Mouse (Mus musculus): Measurements from ENCODE around the gene Kifc3. TPM values are rescaled to one million over a fixed set of nuclear protein-coding genes. Genes with fewer than 3 reads are reported as not detected.

The Kifc3 gene
- polyA plus RNA-seq, 1 experiment from 2014 or later, result 24.0 TPM

DNA sequence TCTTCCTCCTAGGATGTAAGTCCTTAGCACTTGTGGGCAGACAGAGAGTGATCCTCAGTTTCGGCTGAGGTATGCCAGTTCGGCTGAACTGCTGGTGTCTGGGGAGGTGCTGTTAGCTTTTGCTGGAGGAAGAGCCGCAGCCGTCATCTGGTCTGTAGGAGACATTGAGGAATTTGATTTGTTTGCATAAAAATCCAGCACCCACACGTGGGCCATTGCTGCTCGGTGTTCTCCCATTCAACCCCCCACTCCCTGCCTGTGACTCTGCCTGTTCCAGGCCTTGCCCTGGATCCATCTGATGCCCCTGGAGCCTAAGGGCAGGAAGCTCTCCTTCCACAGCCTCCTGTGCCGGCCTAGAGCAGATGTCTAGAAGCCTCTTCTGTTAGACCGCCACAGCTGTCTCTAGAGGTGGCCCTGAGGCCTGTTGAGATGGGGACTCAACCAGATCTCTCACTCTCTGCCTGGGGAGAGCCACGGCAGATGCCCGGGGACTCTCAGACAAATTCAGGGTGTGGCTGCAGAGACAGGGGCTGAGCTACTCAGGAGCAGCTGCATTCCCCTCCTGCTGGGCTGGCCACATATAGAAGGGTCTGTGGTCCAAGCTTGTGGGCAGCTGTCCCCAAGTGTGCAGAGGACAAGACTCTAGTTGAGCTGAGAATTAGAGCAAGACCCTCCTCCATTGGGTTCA is 117.7 kb downstream of the Kifc3 start:
- Histone ChIP-seq H3K27ac (ENCODE audit: low read depth, low read length) (no peak overlapping the region), H3K4me1 (ENCODE audit: control insufficient read depth, insufficient read depth, low read depth, low read length) (peaks cover 16% of the 10 kb centered on the region), H3K4me2 (ENCODE audit: low read length) (no peak overlapping the region), H3K36me3 (ENCODE audit: control insufficient read depth, insufficient read depth, low read length) (peaks cover 14% of the 10 kb centered on the region), H3K9ac (ENCODE audit: low read depth, low read length) (no peak overlapping the region), H3K27me3 (replicated peaks; ENCODE audit: control insufficient read depth, insufficient read depth, low read length) (no peaks in the 10 kb centered on the region), H3K9me3 (ENCODE audit: control insufficient read depth, low read length) (no peaks in the 10 kb centered on the region), H3K4me3 (ENCODE audit: low read length) (no peak overlapping the region)
- no peak for ATAC-seq
- 87% methylated on average over 10 of the region's 10 CpGs for WGBS

DNA sequence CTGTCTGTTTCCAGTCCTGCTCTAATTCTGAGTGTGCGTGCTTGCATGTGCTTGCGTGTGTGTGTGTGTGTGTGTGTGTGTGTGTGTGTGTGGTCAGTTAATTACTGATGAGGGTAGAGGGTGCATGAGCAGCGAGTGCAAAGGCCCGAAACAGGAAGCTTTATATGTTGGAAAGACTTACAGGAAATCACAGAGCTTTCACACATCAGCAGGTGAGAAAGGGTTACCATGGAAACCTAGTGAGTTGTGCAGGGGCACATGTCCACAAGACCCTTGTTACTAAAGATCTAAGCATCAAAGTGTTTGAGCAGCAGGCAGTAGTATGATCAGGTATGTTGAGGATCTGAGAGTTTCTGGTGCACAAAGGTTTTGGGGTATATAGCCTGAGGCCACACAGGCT is 118.4 kb downstream of the Kifc3 start:
- H3K4me3 ChIP-seq (ENCODE audit: low read length), result no peak overlapping the region
- no peak overlapping the region for H3K27ac ChIP-seq (ENCODE audit: low read depth, low read length)
- H3K27me3 ChIP-seq (replicated peaks; ENCODE audit: control insufficient read depth, insufficient read depth, low read length), result no peaks in the 10 kb centered on the region
- H3K36me3 ChIP-seq (ENCODE audit: control insufficient read depth, insufficient read depth, low read length), result peaks cover 13% of the 10 kb centered on the region
- no peak overlapping the region for H3K9ac ChIP-seq (ENCODE audit: low read depth, low read length)
- 94% methylated on average over 4 of the region's 4 CpGs for WGBS
- H3K4me1 ChIP-seq (ENCODE audit: control insufficient read depth, insufficient read depth, low read depth, low read length), result peaks cover 16% of the 10 kb centered on the region
- no peak overlapping the region for H3K4me2 ChIP-seq (ENCODE audit: low read length)
- H3K9me3 ChIP-seq (ENCODE audit: control insufficient read depth, low read length), result no peaks in the 10 kb centered on the region
- no peak for ATAC-seq

DNA sequence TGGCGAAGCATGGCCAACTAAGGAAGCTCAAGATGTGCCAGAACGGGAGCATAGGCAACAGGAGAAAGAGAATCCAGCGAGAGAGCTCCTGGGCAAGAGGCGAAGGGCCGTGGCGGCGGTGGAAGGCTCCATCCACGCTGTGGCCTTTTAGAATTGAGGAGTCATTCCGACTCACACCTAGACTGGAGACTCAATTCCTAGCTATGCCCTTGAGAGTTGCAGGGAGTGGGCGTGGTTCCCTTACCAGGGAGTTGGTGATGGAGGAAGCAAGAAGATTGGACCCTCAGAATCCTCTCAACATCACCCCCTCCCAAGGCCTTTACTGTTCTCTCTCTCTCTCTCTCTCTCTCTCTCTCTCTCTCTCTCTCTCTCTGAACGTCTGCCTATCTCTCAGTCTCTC is 121.0 kb downstream of the Kifc3 start:
- H3K27ac ChIP-seq (ENCODE audit: low read depth, low read length), result peak overlapping the region; percentile 87
- no peaks in the 10 kb centered on the region for H3K9me3 ChIP-seq (ENCODE audit: control insufficient read depth, low read length)
- H3K4me1 ChIP-seq (ENCODE audit: control insufficient read depth, insufficient read depth, low read depth, low read length), result peaks cover 16% of the 10 kb centered on the region
- peak overlapping the region; percentile 85 for H3K4me3 ChIP-seq (ENCODE audit: low read length)
- peak overlapping the region; percentile 86 for H3K9ac ChIP-seq (ENCODE audit: low read depth, low read length)
- no peak for ATAC-seq
- H3K27me3 ChIP-seq (replicated peaks; ENCODE audit: control insufficient read depth, insufficient read depth, low read length), result no peaks in the 10 kb centered on the region
- WGBS, result 9% methylated on average over 11 of the region's 11 CpGs
- H3K36me3 ChIP-seq (ENCODE audit: control insufficient read depth, insufficient read depth, low read length), result no peaks in the 10 kb centered on the region; the same call in 1 of the 2 replicates
- peak overlapping the region; percentile 90 for H3K4me2 ChIP-seq (ENCODE audit: low read length)

DNA sequence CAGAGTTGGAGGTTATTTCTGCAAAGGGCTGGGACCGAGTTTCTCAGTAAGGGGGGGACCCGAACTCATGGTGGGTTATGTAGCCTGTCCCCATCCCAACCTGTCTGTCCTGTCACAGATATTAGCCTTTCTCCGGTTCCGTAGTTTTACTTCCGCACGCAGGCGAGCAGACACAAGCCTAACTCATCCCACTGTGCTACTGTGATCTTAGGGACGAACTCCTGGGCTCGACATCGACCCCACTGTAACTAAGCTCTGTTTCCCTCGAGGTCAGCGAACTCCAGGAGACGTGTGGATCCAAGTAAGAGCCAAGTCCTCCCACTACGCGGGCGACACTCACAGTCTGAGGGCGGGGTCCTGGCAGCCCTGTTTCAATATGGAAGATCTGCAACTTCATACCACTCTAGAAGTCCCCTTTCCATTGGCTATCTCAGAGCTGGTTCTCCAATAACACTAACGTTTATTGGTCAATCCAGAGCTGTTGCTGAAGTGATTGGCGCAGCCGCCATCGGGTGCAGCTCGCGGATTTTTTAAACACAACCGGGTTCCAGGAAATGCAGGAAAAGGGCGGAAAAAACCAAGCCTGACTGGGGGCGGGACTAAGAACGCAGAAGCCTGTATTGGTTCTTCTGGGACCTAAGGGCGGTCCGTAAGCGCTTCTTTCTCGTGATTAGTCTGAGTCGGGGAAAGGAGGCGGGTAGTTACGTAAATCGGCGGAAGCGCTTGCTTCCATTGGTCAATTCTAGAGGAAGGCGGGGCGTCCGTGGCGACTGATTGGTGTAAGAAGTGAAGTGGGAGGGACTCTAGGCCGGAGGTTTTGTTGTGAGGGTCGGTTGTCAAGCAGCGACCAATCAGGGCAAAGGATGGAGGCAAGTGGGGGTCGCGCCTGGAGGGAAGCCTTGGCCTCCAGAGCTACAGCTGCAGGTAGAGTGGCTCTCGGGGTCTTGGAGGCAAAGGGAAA is 122.0 kb downstream of the Kifc3 start, which contains the start of gene Katnb1:
TSS of gene Katnb1 (plus strand) at position 806 of the 961 bp plus-strand sequence.
- H3K4me2 ChIP-seq (ENCODE audit: low read length), result peak within 1 kb of the TSS; percentile 90
- H3K4me3 ChIP-seq (ENCODE audit: low read length), result peak within 1 kb of the TSS; percentile 85
- peaks cover 16% of the 10 kb centered on the region for H3K4me1 ChIP-seq (ENCODE audit: control insufficient read depth, insufficient read depth, low read depth, low read length)
- 0% methylated on average over 47 of the region's 47 CpGs for WGBS
- H3K36me3 ChIP-seq (ENCODE audit: control insufficient read depth, insufficient read depth, low read length), result no peaks in the 10 kb centered on the region; the same call in 1 of the 2 replicates
- H3K9ac ChIP-seq (ENCODE audit: low read depth, low read length), result peak within 1 kb of the TSS; percentile 86
- H3K9me3 ChIP-seq (ENCODE audit: control insufficient read depth, low read length), result no peaks in the 10 kb centered on the region
- no peaks in the 10 kb centered on the region for H3K27me3 ChIP-seq (replicated peaks; ENCODE audit: control insufficient read depth, insufficient read depth, low read length)
- ATAC-seq, result peak; percentile 99
- peak within 1 kb of the TSS; percentile 87 for H3K27ac ChIP-seq (ENCODE audit: low read depth, low read length)

DNA sequence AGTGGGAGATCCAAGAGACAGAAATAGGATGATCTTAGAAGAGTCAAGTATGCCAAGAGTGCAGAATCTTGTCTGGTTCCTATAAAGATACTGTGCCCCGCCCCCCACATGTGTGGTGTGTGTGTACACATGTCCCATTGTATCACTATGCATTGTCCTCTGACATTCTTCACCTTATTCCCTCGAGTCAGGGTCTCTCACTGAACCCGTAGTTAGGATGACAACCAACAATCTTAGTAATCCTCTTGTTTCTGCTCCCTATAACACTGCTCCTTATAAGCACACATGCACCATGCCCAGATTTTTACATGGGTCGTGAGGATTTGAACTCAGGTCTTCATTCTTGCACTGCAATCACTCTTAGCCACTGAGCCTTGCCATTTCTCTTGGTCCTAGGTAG is 123.3 kb downstream of the Kifc3 start:
- no peak overlapping the region for H3K9ac ChIP-seq (ENCODE audit: low read depth, low read length)
- no peak overlapping the region for H3K4me3 ChIP-seq (ENCODE audit: low read length)
- H3K27ac ChIP-seq (ENCODE audit: low read depth, low read length), result no peak overlapping the region
- H3K4me1 ChIP-seq (ENCODE audit: control insufficient read depth, insufficient read depth, low read depth, low read length), result peaks cover 16% of the 10 kb centered on the region
- no peaks in the 10 kb centered on the region for H3K27me3 ChIP-seq (replicated peaks; ENCODE audit: control insufficient read depth, insufficient read depth, low read length)
- no peaks in the 10 kb centered on the region for H3K36me3 ChIP-seq (ENCODE audit: control insufficient read depth, insufficient read depth, low read length)
- ATAC-seq, result no peak
- H3K9me3 ChIP-seq (ENCODE audit: control insufficient read depth, low read length), result no peaks in the 10 kb centered on the region
- 89% methylated on average over 4 of the region's 4 CpGs for WGBS
- H3K4me2 ChIP-seq (ENCODE audit: low read length), result no peak overlapping the region

DNA sequence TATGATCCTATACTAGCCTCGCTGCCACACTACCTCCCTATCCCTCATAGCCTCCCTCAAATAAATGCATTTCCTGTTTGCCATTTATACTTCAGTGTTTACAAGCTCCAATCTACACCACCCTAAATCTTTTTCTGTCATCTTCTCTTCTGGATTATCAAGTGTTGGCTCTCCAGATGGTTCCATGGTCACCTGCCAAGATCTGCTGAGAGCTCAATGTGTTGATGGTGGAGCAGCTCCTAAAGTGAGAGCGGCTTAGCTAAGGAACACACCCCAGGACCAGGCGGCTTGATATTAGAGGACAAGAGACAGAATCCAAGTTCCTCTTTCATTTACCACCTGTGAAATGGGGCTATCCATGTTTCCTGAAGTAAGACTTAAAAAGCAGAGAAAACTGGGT is 124.6 kb downstream of the Kifc3 start:
- WGBS, result 86% methylated on average over 3 of the region's 3 CpGs
- H3K9ac ChIP-seq (ENCODE audit: low read depth, low read length), result no peak overlapping the region
- no peaks in the 10 kb centered on the region for H3K9me3 ChIP-seq (ENCODE audit: control insufficient read depth, low read length)
- H3K27me3 ChIP-seq (replicated peaks; ENCODE audit: control insufficient read depth, insufficient read depth, low read length), result no peaks in the 10 kb centered on the region
- no peak overlapping the region for H3K4me2 ChIP-seq (ENCODE audit: low read length)
- H3K4me1 ChIP-seq (ENCODE audit: control insufficient read depth, insufficient read depth, low read depth, low read length), result peaks cover 15% of the 10 kb centered on the region
- H3K36me3 ChIP-seq (ENCODE audit: control insufficient read depth, insufficient read depth, low read length), result no peaks in the 10 kb centered on the region
- H3K27ac ChIP-seq (ENCODE audit: low read depth, low read length), result no peak overlapping the region
- no peak for ATAC-seq
- H3K4me3 ChIP-seq (ENCODE audit: low read length), result no peak overlapping the region

DNA sequence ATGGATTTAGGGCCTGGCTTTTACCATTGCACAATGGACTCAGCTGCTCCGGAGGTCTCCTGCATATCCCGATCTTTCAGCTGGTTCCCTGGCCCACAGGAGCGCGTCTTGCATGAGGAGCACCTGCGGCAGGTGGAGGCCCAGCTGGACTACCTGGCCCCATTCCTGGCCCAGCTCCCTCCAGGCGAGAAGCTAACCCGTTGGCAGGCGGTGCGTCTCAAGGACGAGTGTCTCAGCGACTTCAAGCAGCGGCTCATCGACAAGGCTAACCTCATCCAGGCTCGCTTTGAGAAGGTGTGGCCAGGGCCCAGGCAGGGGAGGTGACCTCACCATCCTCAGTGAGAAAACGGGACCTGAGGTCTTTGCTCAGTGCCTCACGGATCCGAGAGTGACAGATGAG is 126.5 kb downstream of the Kifc3 start:
- 82% methylated on average over 17 of the region's 17 CpGs for WGBS
- H3K4me1 ChIP-seq (ENCODE audit: control insufficient read depth, insufficient read depth, low read depth, low read length), result no peaks in the 10 kb centered on the region
- no peak overlapping the region for H3K27ac ChIP-seq (ENCODE audit: low read depth, low read length)
- no peak overlapping the region for H3K4me3 ChIP-seq (ENCODE audit: low read length)
- no peak overlapping the region for H3K9ac ChIP-seq (ENCODE audit: low read depth, low read length)
- no peak overlapping the region for H3K4me2 ChIP-seq (ENCODE audit: low read length)
- H3K36me3 ChIP-seq (ENCODE audit: control insufficient read depth, insufficient read depth, low read length), result no peaks in the 10 kb centered on the region
- no peaks in the 10 kb centered on the region for H3K9me3 ChIP-seq (ENCODE audit: control insufficient read depth, low read length)
- ATAC-seq, result no peak
- no peaks in the 10 kb centered on the region for H3K27me3 ChIP-seq (replicated peaks; ENCODE audit: control insufficient read depth, insufficient read depth, low read length)

DNA sequence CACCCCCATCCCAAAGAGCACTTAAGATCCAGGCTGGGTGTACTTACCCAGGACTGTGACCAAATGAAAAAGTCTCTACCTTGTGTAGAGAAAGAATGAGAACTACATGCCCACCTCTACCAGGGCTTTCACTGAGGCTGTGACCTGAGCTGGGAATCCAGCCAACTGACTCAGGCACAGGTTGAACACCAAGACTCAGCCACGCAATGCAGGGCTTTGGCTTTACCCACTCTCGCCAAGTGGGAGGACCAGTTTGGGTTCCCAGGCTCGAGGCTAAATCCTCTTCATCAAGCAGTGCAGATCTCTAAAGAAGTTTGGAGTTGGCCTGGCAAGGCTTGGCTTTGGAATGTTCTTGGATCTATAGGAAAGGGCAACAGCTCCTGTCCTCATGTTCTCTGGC is 127.1 kb downstream of the Kifc3 start:
- H3K36me3 ChIP-seq (ENCODE audit: control insufficient read depth, insufficient read depth, low read length), result no peaks in the 10 kb centered on the region
- no peaks in the 10 kb centered on the region for H3K9me3 ChIP-seq (ENCODE audit: control insufficient read depth, low read length)
- no peaks in the 10 kb centered on the region for H3K27me3 ChIP-seq (replicated peaks; ENCODE audit: control insufficient read depth, insufficient read depth, low read length)
- no peak overlapping the region for H3K4me2 ChIP-seq (ENCODE audit: low read length)
- H3K27ac ChIP-seq (ENCODE audit: low read depth, low read length), result no peak overlapping the region
- no peaks in the 10 kb centered on the region for H3K4me1 ChIP-seq (ENCODE audit: control insufficient read depth, insufficient read depth, low read depth, low read length)
- no peak overlapping the region for H3K9ac ChIP-seq (ENCODE audit: low read depth, low read length)
- no peak overlapping the region for H3K4me3 ChIP-seq (ENCODE audit: low read length)
- 80% methylated on average over 3 of the region's 3 CpGs for WGBS
- no peak for ATAC-seq

DNA sequence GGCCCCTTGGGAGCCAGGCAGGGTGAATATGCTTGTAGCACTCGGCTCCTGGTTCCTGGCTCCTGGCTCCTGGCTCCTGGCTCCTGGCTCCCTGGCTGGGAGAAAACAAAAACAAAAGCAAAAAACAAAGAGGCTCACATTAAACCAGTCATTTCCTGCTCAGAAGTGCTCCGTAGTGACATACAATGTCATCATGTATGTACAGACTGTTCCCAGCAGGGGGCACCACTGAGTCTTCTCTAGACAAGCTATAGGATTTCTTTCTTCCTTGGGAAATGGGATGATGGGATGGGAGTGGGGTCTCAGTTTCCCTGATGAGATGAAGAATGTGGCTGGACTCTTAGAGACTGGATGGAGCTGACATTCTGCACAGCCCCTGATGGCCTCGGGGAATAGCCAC is 135.0 kb downstream of the Kifc3 start:
- no peak for ATAC-seq
- 43% methylated on average over 3 of the region's 3 CpGs for WGBS
- no peak overlapping the region for H3K4me3 ChIP-seq (ENCODE audit: low read length)
- no peak overlapping the region for H3K9ac ChIP-seq (ENCODE audit: low read depth, low read length)
- no peaks in the 10 kb centered on the region for H3K36me3 ChIP-seq (ENCODE audit: control insufficient read depth, insufficient read depth, low read length)
- no peaks in the 10 kb centered on the region for H3K27me3 ChIP-seq (replicated peaks; ENCODE audit: control insufficient read depth, insufficient read depth, low read length)
- H3K4me2 ChIP-seq (ENCODE audit: low read length), result no peak overlapping the region
- no peaks in the 10 kb centered on the region for H3K9me3 ChIP-seq (ENCODE audit: control insufficient read depth, low read length)
- no peak overlapping the region for H3K27ac ChIP-seq (ENCODE audit: low read depth, low read length)
- no peaks in the 10 kb centered on the region for H3K4me1 ChIP-seq (ENCODE audit: control insufficient read depth, insufficient read depth, low read depth, low read length)
